Mouse (Mus musculus) heart, adult 2 months (tissue): ENCODE measurements at regions not wholly inside any gene's neighbourhood (a gene's known extent, or its start where the extent isn't known, plus 50 kb on each side); places are given as distances from the start of the nearest gene placed in this dataset.
A peak's percentile ranks its signal among the peaks of the same experiment; 100 is the strongest.

Experiments used
- DNase-seq, 2 experiments: peaks; one replicate each; pipeline ENCODE4 v3.0.0; 2021
- H3K27ac ChIP-seq: fragments of 200-600 bp; 2 replicates; pipeline ENCODE4 v1.8.1; 2022
- H3K27me3 ChIP-seq: fragments of 200-500 bp; 2 replicates; pipeline ENCODE4 v1.6.1; 2012; ENCODE audit warnings: mild to moderate bottlenecking, low read length, inconsistent platforms, mixed read lengths; ENCODE audit not compliant: control insufficient read depth, insufficient read depth
- H3K36me3 ChIP-seq: fragments of 200-500 bp; 2 replicates; pipeline ENCODE4 v1.6.1; 2012; ENCODE audit warnings: low read length, inconsistent platforms; ENCODE audit not compliant: control insufficient read depth, insufficient read depth
- H3K4me1 ChIP-seq: fragments of 200-500 bp; 2 replicates; pipeline ENCODE4 v1.6.1; 2011; ENCODE audit warnings: low read length; ENCODE audit not compliant: control insufficient read depth, insufficient read depth
- H3K4me3 ChIP-seq: fragments of 200-600 bp; 2 replicates; pipeline ENCODE4 v1.8.1; 2022
- H3K79me2 ChIP-seq: fragments of 200-500 bp; replicated peaks from 2 replicates; pipeline ENCODE4 v1.6.1; 2012; ENCODE audit warnings: mild to moderate bottlenecking, inconsistent platforms, low read length, moderate library complexity, mixed read lengths; ENCODE audit not compliant: control insufficient read depth, insufficient read depth
- H3K9ac ChIP-seq: fragments of 200-500 bp; 2 replicates; pipeline ENCODE4 v1.6.1; 2012; ENCODE audit warnings: low read depth, mild to moderate bottlenecking, control low read depth, inconsistent platforms, low read length, mixed read lengths
- CTCF ChIP-seq: fragments of 200-600 bp; IDR thresholded peaks from 2 replicates; pipeline ENCODE4 v1.8.1; 2022; ENCODE audit warnings: antibody characterized with exemption, mild to moderate bottlenecking, moderate library complexity
- EP300 ChIP-seq: fragments of 200-500 bp; IDR thresholded peaks from 2 replicates; pipeline ENCODE4 v1.6.1; 2011; ENCODE audit warnings: low read depth, low read length, control low read depth; ENCODE audit not compliant: insufficient read depth
- POLR2A ChIP-seq: fragments of 200-500 bp; IDR thresholded peaks from 2 replicates; pipeline ENCODE4 v1.6.1; 2011; ENCODE audit warnings: mild to moderate bottlenecking, low read depth, low read length, control low read depth; ENCODE audit not compliant: insufficient read depth
- WGBS: fragments of 180-500 bp; shearing (Covaris S2); methylation state at CpG from one replicate; pipeline ENCODE4 v1.1.7; 2018; 5-methylcytosine and 5-hydroxymethylcytosine counted together
- intact Hi-C: fragments of 180-260 bp; cut with DNase I; formaldehyde crosslinking; loops from one replicate; pipeline ENCODE4 v1.15.1; 2025

- no peaks in the 10 kb centered on the region for H3K4me1 ChIP-seq
- no peak overlapping the region for H3K27ac ChIP-seq
- no peak for DNase-seq
- H3K79me2 ChIP-seq: no peaks in the 10 kb centered on the region
- no peak overlapping the region for H3K4me3 ChIP-seq
- H3K36me3 ChIP-seq: no peaks in the 10 kb centered on the region
- 81% methylated on average over 4 of the region's 4 CpGs for WGBS
- no peak for TF ChIP-seq EP300
- TF ChIP-seq POLR2A: no peak
- no peak for TF ChIP-seq CTCF
- intact Hi-C loops: no loop called here
- H3K9ac ChIP-seq: no peak overlapping the region
- H3K27me3 ChIP-seq: no peaks in the 10 kb centered on the region
Measured at GRCm38 (mm10) chr17:62963824-62964223, 82.7 kb upstream of the Efna5 start.

- no peaks in the 10 kb centered on the region for H3K36me3 ChIP-seq
- H3K79me2 ChIP-seq: no peaks in the 10 kb centered on the region
- DNase-seq: no peak
- WGBS: 89% methylated on average over 3 of the region's 3 CpGs
- H3K4me3 ChIP-seq: no peak overlapping the region
- H3K4me1 ChIP-seq: no peaks in the 10 kb centered on the region
- no peaks in the 10 kb centered on the region for H3K27me3 ChIP-seq
- TF ChIP-seq POLR2A (no peak), EP300 (no peak), CTCF (no peak)
- no peak overlapping the region for H3K9ac ChIP-seq
- H3K27ac ChIP-seq: no peak overlapping the region
- intact Hi-C loops: no loop called here
Measured at GRCm38 (mm10) chr17:62962292-62962618, 81.1 kb upstream of the Efna5 start.

- TF ChIP-seq EP300 (no peak), POLR2A (no peak), CTCF (no peak)
- H3K4me1 ChIP-seq: no peaks in the 10 kb centered on the region
- no peaks in the 10 kb centered on the region for H3K36me3 ChIP-seq
- no peak for DNase-seq
- H3K27me3 ChIP-seq: no peaks in the 10 kb centered on the region
- no peak overlapping the region for H3K9ac ChIP-seq
- intact Hi-C loops: no loop called here
- no peak overlapping the region for H3K4me3 ChIP-seq
- H3K27ac ChIP-seq: no peak overlapping the region
- WGBS: 88% methylated on average over 19 of the region's 19 CpGs
- no peaks in the 10 kb centered on the region for H3K79me2 ChIP-seq
Measured at GRCm38 (mm10) chr17:62961596-62962291, 80.6 kb upstream of the Efna5 start.

- TF ChIP-seq EP300 (no peak), CTCF (no peak), POLR2A (no peak)
- Histone ChIP-seq H3K79me2 (no peaks in the 10 kb centered on the region), H3K36me3 (no peaks in the 10 kb centered on the region), H3K4me3 (no peak overlapping the region), H3K27me3 (no peaks in the 10 kb centered on the region), H3K27ac (no peak overlapping the region), H3K9ac (no peak overlapping the region), H3K4me1 (no peaks in the 10 kb centered on the region)
- WGBS: 40% methylated on average over 3 of the region's 3 CpGs
- intact Hi-C loops: no loop called here
- DNase-seq: no peak
Measured at GRCm38 (mm10) chr17:62959146-62959545, 78.0 kb upstream of the Efna5 start.

- H3K79me2 ChIP-seq: no peaks in the 10 kb centered on the region
- H3K9ac ChIP-seq: no peak overlapping the region
- 88% methylated on average over 1 of the region's 1 CpGs for WGBS
- no peaks in the 10 kb centered on the region for H3K27me3 ChIP-seq
- no peak for TF ChIP-seq CTCF
- TF ChIP-seq EP300: no peak
- no peak for TF ChIP-seq POLR2A
- H3K27ac ChIP-seq: no peak overlapping the region
- intact Hi-C loops: no loop called here
- H3K36me3 ChIP-seq: no peaks in the 10 kb centered on the region
- no peak overlapping the region for H3K4me3 ChIP-seq
- DNase-seq: no peak
- no peaks in the 10 kb centered on the region for H3K4me1 ChIP-seq
Measured at GRCm38 (mm10) chr17:62947537-62948193, 66.5 kb upstream of the Efna5 start.

GRCm38 (mm10) chr17:62940573-62941252 lies 59.6 kb upstream of the Efna5 start:
- H3K4me1 ChIP-seq: no peaks in the 10 kb centered on the region
- intact Hi-C loops: no loop called here
- H3K4me3 ChIP-seq: no peak overlapping the region
- TF ChIP-seq EP300 (no peak), POLR2A (no peak), CTCF (no peak)
- peak in 1 of 2 experiments; percentile 4 for DNase-seq
- no peak overlapping the region for H3K27ac ChIP-seq
- no peaks in the 10 kb centered on the region for H3K36me3 ChIP-seq
- no peaks in the 10 kb centered on the region for H3K79me2 ChIP-seq
- WGBS: 46% methylated on average over 7 of the region's 7 CpGs
- H3K9ac ChIP-seq: no peak overlapping the region
- H3K27me3 ChIP-seq: no peaks in the 10 kb centered on the region
